Mouse (Mus musculus) spleen, adult 2 months (tissue): ENCODE measurements around the gene Emp3.

Source experiments
- CTCF ChIP-seq: fragments of 200-500 bp; IDR thresholded peaks from 2 replicates; pipeline ENCODE4 v1.5.1; 2011; ENCODE audit warnings: mild to moderate bottlenecking, inconsistent platforms; ENCODE audit not compliant: insufficient read depth, insufficient read length, insufficient replicate concordance; ENCODE audit errors: extremely low read depth
- POLR2A ChIP-seq: fragments of 200-500 bp; IDR thresholded peaks from 2 replicates; pipeline ENCODE4 v1.6.1; 2011; ENCODE audit warnings: low read depth, low read length, inconsistent platforms

- TF ChIP-seq CTCF (no peak), POLR2A (no peak)
Observed at GRCm38 (mm10) chr7:45887246-45887645, 34.0 kb downstream of the Emp3 start.
